Mouse (Mus musculus) urinary bladder, adult 2 months (tissue): ENCODE data around the gene Slc16a2. TPM values are rescaled to one million over a fixed set of nuclear protein-coding genes. Genes with fewer than 3 reads are reported as not detected.
A peak's percentile ranks its signal among the peaks of the same experiment; 100 is the strongest.

Source experiments
- DNase-seq: peaks from one replicate; pipeline ENCODE4 v3.0.0; 2022; ENCODE audit warnings: low spot score
- polyA plus RNA-seq: library from polyadenylated mRNA; depleted of rRNA; stranded (reverse); fragments of >200 nt; gene quantifications from 2 replicates; pipeline ENCODE4 v1.2.3, GENCODE M21; 2012; rRNA removed

Gene Slc16a2
- 9.3 and 12.5 TPM in 2 replicates for polyA plus RNA-seq

GRCm38 (mm10) chrX:103821832-103822196 lies at the start of gene Slc16a2:
Slc16a2 (minus strand) TSS chrX:103821983.
- no peak for DNase-seq

GRCm38 (mm10) chrX:103863502-103863901 lies 41.7 kb upstream of the Slc16a2 start:
- DNase-seq: no peak

GRCm38 (mm10) chrX:103862877-103863276 lies 41.1 kb upstream of the Slc16a2 start:
- DNase-seq: no peak

GRCm38 (mm10) chrX:103845266-103845665 lies 23.5 kb upstream of the Slc16a2 start:
- no peak for DNase-seq

GRCm38 (mm10) chrX:103828836-103829235 lies 7.1 kb upstream of the Slc16a2 start:
- no peak for DNase-seq

- DNase-seq: peak; percentile 24
Observed at GRCm38 (mm10) chrX:103822271-103822811, 558 bp upstream of the Slc16a2 start.

GRCm38 (mm10) chrX:103821195-103821831 lies 470 bp downstream of the Slc16a2 start:
- peak; percentile 26 for DNase-seq

- no peak for DNase-seq
Observed at GRCm38 (mm10) chrX:103820307-103821194, 1.2 kb downstream of the Slc16a2 start.

GRCm38 (mm10) chrX:103819253-103819652 lies 2.5 kb downstream of the Slc16a2 start:
- no peak for DNase-seq

- no peak for DNase-seq
Observed at GRCm38 (mm10) chrX:103812690-103813089, 9.1 kb downstream of the Slc16a2 start.

- DNase-seq: no peak
Observed at GRCm38 (mm10) chrX:103810483-103810882, 11.3 kb downstream of the Slc16a2 start.

- no peak for DNase-seq
Observed at GRCm38 (mm10) chrX:103806373-103806772, 15.4 kb downstream of the Slc16a2 start.

GRCm38 (mm10) chrX:103796961-103797360 lies 24.8 kb downstream of the Slc16a2 start:
- no peak for DNase-seq

- DNase-seq: no peak
Observed at GRCm38 (mm10) chrX:103795506-103795905, 26.3 kb downstream of the Slc16a2 start.

GRCm38 (mm10) chrX:103791329-103791728 lies 30.5 kb downstream of the Slc16a2 start:
- DNase-seq: no peak

- DNase-seq: no peak
Observed at GRCm38 (mm10) chrX:103785681-103786080, 36.1 kb downstream of the Slc16a2 start.

GRCm38 (mm10) chrX:103776412-103776811 lies 45.4 kb downstream of the Slc16a2 start:
- DNase-seq: no peak

- no peak for DNase-seq
Observed at GRCm38 (mm10) chrX:103746197-103746596, 75.6 kb downstream of the Slc16a2 start.

GRCm38 (mm10) chrX:103744171-103745039 lies 77.4 kb downstream of the Slc16a2 start:
- DNase-seq: no peak

- DNase-seq: no peak
Observed at GRCm38 (mm10) chrX:103742057-103742315, 79.8 kb downstream of the Slc16a2 start.

GRCm38 (mm10) chrX:103741215-103742056 lies 80.3 kb downstream of the Slc16a2 start:
- no peak for DNase-seq
